Mouse (Mus musculus) telencephalon, adult 2 months (tissue): ENCODE results near the gene Mllt1.

Experiments used
- DNase-seq: peaks from one replicate; pipeline ENCODE4 v3.0.0-alpha.2; 2011; ENCODE audit warnings: low read depth, low spot score

Gene Mllt1

GRCm38 (mm10) chr17:56877426-56877825, 57.8 kb downstream of the Mllt1 start:
- no peak for DNase-seq

GRCm38 (mm10) chr17:56876981-56877380, 58.2 kb downstream of the Mllt1 start:
- no peak for DNase-seq

- no peak for DNase-seq
Measured at GRCm38 (mm10) chr17:56876465-56876864, 58.8 kb downstream of the Mllt1 start.

GRCm38 (mm10) chr17:56874936-56875651, 60.1 kb downstream of the Mllt1 start, which contains the start of gene 1700061G19Rik:
Gene 1700061G19Rik (plus strand): TSS chr17:56875477.
- DNase-seq, result no peak

- DNase-seq, result no peak
Measured at GRCm38 (mm10) chr17:56874237-56874636, 61.0 kb downstream of the Mllt1 start, which contains the start of gene Acsbg2. Gene Acsbg2 (minus strand): TSS chr17:56874447.

GRCm38 (mm10) chr17:56872512-56872911, 62.7 kb downstream of the Mllt1 start:
- DNase-seq, result no peak

GRCm38 (mm10) chr17:56871767-56872166, 63.4 kb downstream of the Mllt1 start:
- no peak for DNase-seq

- DNase-seq, result no peak
Measured at GRCm38 (mm10) chr17:56870287-56870953, 64.8 kb downstream of the Mllt1 start.

- DNase-seq, result no peak
Measured at GRCm38 (mm10) chr17:56869481-56869977, 65.7 kb downstream of the Mllt1 start.

- DNase-seq, result no peak
Measured at GRCm38 (mm10) chr17:56866071-56866470, 69.1 kb downstream of the Mllt1 start.

GRCm38 (mm10) chr17:56861197-56861596, 74.0 kb downstream of the Mllt1 start:
- DNase-seq, result no peak

GRCm38 (mm10) chr17:56858922-56859321, 76.3 kb downstream of the Mllt1 start:
- DNase-seq, result no peak

GRCm38 (mm10) chr17:56858216-56858615, 77.0 kb downstream of the Mllt1 start:
- no peak for DNase-seq

- DNase-seq, result no peak
Measured at GRCm38 (mm10) chr17:56855421-56855820, 79.8 kb downstream of the Mllt1 start.

GRCm38 (mm10) chr17:56851167-56851566, 84.0 kb downstream of the Mllt1 start:
- no peak for DNase-seq

GRCm38 (mm10) chr17:56849710-56850109, 85.5 kb downstream of the Mllt1 start:
- DNase-seq, result no peak

GRCm38 (mm10) chr17:56848785-56849184, 86.4 kb downstream of the Mllt1 start:
- no peak for DNase-seq

- DNase-seq, result no peak
Measured at GRCm38 (mm10) chr17:56843678-56844077, 91.5 kb downstream of the Mllt1 start.
